Mouse (Mus musculus) urinary bladder, adult 18-20 months (tissue): ENCODE data around the gene Tmem138.

ENCODE experiments used
- DNase-seq, 2 experiments: peaks; one replicate each; pipeline ENCODE4 v3.0.0; 2022; ENCODE audit warnings: low spot score in 2 of 2, mixed read lengths in 2 of 2

Gene Tmem138

DNA sequence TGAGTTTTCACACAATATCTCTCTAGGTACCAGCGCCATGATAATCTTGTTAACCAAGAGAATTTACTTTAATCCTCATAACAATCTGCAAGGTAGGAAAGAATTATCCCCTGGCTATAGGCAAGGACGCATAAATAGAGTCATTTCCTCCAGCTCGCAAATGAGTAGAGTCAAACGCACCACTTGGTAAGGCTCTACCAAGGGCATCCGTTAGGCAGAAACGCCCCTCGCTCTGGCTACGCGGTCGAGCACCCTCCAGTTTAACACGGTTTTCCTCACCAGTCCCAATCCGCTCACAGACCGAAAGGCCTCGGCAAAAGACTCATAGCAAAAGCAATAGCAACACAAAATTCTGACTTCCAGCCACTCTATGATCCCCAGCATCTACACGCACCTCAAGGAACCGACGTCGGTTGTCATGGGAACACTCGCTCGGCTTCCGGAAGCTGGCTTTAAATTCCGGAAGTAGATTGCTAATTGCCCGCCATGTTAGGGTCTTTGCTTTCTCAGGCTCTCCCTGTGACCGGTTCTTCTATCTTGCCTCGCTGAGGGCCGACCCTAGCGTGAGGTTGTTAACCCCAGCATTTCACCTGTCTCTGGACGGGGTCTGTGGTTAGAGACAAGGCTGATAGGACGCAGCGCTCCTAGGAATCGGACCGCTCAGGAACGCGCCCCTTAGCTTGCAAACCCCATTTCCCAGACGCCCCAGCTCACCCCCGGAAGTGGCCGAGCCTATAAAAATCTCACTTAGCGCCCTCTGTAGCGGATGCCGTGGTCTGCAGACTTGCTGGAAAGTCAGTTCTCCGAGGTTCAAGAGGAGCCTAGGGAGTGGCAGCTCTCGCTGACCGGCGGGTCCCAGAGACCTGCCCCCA is at the start of gene Tmem138, which contains the start of gene Cyb561a3:
Gene Tmem138, minus strand, starts transcription at position 673 of the 872 bp plus-strand sequence.
Gene Cyb561a3, plus strand, starts transcription at position 483 of the 872 bp plus-strand sequence.
- peak; percentile 92 to 94 for DNase-seq

DNA sequence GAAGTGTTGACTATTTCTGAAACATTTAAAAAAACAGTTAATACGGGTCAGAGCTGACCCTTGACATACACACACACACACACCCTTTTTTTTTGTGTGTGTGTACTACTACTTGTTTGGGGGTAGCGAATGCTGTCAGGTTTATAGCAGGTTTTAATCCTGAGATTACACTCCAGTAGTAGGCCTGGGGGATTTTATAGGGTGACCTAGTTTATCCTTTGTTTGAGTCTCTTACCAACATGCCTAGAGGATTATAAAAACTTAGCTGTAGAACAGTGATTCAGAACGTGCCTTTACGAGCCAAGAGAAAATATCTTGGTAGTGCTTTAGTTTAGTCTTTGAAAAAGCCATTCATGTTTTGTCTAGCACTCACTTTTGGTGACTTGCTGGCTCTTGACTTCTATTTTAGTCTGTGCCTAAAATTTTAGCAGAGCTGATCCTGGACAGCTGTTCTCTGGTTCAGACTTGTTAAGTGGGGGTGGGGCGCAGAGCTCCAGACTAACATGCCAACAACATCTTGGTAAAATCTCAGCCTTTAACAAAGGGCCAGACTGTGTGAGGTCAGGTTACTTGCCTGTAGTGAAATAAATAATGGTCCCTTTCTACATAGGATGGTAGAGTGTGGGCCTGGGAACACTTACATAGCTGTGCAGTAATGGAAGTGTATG is 31.5 kb upstream of the Tmem138 start:
- no peak for DNase-seq

DNA sequence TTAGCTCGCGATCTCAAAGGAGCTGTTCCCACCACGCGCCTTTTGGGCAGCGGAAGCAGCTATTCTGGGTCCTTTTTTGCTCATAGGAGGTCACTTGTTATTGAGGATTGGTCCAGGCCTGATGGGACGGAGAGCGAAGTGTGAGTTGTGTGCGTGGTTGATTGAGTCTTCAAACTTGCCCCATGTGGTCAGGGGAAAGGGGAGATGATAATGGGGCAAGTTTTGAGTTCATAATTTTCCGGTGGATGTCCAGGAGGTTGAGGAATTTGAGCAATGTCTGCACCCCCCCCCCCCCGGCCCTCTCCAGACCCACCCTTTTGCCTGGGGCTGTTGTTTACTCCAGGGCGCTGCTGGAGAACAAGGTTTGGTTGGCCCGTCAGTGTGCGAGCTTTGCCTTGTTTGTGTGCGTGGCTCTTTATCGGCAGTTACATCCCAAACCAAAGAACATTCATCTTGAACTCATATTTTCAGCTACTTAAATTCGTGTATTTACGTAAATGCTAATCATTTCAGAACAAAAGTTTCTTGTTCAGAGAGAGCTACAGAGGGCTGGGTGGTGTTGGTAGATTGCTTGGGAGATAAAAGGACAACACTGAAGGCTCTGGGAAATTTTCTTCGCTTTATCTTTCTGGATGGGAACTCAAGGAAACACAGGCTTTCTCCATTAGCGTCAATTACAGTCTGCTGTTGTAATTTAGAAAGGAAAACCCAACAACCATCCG is 28.9 kb upstream of the Tmem138 start:
- no peak for DNase-seq

DNA sequence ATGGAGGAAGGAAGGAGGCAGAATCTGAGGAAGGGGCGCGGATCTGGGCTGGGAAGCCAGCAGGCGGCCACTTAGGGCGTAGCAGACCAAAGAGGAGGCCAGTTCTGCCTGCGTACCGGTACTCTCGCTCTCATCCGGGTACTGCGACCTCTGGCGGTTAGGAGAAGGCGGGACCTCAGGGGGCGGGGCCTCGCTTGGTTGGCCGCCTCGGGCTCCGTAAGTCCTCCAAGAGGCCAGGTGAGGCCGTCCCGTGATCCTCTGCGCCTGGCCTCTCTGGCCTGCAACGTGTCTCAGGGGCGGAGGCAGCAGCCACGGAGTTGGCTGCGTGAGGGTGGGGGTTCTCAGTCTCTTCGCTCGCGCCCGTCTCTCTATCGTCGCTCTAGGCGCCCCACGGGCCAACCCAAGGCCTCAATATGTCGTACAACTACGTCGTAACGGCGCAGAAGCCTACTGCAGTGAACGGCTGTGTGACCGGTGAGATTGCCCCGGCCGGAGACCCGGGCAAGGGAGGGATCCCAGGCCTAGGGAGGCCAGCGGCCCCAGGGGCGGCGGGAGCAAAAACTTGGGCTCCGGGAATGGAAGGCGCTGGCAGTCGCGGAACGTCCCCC is 28.2 kb upstream of the Tmem138 start, which contains the start of the genes Ddb1 and Tkfc:
Gene Ddb1, plus strand, starts transcription at position 35 of the 608 bp plus-strand sequence.
Gene Tkfc, minus strand, starts transcription at position 362 of the 608 bp plus-strand sequence.
- DNase-seq: peak; percentile 97 to 99

DNA sequence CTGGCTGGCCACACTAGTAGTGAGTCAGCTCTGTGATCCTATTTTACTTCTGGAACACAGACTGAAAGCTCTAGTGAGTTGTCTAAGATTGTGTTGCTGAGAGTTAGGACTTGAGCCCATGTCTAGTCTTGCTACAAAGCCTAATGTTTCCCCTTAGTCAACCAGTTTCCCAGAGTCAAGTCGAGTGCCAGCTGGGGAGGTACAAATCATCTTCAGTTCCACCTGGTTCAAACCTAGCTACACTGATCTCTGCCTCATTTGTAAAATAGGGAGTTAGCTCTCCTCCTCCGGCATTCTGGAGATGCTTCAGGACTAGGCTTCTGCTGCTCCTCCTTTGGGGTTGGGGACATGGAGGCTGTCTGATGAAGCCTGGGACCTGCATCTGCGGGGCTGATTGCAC is 27.4 kb upstream of the Tmem138 start:
- no peak for DNase-seq

DNA sequence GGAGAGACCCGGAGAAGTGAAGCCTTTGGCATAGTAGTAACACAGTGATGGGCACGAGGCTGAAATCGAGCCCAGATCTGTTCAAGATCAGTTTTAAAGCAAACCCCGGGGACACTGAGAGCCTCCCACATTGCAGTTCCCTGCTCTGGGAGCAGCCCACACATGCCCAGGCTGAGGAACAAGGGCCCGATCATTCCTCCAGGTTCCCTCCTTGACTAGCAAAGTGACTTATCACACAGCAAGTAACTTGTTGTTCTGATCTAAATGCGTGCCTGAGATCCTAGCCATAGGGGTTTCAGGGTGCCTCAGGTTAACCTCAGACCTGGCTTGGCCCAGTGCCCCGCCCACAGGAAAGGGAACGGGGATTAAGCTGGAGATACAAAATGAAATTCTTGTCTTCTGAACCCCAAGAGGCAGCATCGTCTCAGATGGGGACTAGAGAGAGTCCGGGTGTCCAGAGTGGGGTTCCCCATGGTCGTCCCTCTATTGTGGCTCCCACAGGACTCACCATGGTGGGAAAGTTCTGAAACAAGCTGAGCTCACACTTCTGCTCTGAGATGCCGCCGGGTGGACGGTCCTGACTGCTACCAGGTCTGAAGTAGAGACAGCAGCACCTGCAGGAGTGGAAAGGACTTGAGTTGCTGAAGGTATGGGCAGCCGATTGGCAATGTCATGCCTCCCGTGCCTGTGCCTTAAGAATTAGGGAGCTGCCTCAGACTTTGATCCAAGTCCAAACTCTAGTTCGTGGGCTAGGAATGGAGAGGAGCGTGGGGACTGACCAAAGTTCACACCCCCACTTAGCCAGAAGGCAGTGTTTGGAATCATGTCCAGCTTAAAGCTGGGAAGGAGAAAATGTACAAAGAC is 26.7 kb upstream of the Tmem138 start:
- no peak for DNase-seq

DNA sequence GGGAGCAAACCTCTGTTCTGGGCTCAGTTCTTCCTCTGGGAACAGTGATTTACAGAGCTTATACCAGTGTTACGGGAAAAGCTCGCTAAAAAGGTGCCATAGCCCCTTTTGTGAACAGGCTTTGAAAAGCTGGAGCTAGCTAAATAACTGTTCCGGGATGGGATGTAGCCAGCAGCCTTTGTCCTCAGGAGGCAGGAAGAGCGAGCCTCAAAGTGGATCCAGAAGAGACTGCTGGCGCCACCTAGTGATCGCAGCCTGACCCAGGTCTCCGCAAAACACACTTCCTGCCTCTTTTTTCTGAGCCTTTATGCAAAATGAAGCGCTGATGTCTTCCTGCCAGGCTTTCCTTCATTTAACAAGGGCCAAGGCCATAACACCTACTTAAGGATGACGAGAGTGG is 25.6 kb upstream of the Tmem138 start:
- DNase-seq: peak; percentile 72 to 73

DNA sequence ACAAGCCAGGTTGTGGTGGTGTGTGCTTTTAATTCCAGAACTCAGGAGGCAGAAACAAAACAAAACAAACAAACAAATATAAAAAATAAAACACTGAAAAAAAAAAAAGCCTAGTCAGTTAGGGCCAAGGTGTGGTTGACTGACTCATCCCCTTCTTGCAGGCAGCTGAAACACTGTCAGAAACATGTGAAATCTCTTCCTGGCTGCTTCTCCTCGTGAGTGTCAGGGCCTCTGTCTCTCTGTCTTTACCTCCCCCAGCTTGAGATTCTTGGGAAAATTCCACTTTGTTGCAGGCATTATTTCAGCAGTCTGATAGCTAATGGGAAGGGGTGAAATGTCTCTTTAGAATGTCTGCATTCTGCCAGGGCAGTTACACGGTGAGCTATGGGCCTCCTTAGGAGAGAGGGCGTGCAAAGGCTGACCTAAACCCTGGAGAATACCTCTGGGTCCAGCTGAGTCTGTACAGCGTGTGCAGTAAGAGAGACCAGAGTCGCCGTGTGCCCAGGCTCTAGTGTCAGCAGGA is 25.1 kb upstream of the Tmem138 start:
- DNase-seq: no peak

DNA sequence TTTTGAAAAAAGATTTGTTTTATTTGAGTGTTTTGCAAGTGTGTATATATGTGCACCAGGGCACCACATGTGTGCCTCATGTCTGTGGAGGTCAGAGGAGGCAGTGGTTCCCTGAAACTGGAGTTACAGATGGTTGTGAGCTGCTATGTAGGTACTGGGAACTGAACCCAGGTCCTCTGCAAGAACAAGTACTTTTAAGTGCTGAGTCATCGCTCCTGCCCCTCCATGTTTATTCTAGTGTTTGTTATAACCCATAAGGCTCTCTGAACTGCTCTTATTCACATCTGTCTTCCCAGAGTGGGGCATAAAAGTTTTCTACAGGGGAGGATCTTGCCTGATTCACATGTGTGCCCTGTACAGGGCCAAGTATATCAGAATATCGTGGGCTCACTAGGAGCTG is 22.5 kb upstream of the Tmem138 start:
- DNase-seq: no peak

DNA sequence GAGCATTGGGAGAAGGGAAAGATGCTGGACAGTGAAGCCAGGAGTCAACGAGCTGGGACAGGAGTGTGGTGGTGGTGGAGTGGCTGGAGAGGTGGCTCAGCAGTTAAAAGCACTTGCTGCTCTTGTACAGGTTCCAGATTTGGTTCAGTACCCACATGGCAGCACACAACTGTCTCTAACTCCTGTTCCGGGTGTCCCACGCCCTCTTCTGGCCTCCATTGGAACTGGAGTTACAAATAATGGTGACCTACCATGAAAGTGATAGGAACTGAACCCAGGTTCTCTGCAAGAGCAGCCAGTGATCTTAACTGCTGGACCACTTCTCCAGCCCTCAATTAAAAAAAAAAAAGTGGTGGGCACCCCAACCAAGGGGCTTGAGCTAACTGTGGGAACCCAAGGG is 21.0 kb upstream of the Tmem138 start:
- no peak for DNase-seq

DNA sequence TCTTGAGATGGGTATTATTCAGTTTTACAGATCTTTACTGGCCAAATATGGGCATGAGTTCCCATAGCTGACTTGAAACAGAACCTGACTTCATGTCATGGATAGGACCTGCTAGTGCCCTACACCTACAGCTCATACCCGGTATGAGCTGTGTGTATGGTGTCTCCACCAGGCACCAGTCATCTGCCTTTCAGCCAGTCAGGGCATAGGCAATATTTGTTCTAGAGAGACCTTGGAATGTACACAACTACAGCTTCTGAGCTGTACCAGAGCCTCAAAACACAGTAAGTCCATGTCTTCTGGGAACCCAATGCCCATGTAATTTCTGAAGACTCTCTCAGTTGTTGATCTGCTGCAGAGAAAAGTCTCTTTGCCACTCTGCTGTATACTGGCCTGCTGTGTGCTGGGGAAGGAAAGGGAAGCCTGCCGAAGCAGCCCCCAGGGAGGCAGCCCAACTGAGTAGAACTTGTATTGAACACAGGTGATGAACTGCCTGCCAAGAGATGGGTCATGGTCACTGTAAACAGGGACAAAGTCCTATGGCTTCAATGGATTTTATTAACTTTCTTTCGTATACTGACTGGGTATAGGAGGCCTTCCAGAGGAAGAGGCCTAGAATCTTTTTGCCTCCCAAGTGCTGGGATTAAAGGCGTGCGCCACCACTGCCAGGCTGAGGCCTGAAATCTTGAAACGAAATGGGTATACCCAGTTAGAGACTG is 14.7 kb upstream of the Tmem138 start:
- DNase-seq: no peak

DNA sequence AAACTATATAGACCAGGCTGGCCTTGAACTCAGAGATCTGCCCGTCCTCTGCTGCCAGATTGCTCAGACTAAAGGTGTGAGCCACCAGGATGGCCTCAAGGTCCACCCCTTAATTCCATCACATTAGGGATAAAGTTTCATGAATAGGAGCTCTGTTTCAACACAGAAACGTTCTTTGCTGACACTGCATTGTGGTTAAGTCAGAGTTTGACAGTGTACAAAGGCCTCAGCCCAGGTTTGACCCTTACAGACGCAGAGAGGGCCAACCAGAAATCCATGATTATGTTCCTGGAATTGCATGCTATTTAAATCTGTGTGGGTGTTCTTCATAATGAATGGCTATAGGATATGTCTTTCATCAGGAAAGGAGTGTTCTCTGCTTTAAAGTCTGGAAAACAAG is 13.1 kb upstream of the Tmem138 start:
- DNase-seq: no peak

DNA sequence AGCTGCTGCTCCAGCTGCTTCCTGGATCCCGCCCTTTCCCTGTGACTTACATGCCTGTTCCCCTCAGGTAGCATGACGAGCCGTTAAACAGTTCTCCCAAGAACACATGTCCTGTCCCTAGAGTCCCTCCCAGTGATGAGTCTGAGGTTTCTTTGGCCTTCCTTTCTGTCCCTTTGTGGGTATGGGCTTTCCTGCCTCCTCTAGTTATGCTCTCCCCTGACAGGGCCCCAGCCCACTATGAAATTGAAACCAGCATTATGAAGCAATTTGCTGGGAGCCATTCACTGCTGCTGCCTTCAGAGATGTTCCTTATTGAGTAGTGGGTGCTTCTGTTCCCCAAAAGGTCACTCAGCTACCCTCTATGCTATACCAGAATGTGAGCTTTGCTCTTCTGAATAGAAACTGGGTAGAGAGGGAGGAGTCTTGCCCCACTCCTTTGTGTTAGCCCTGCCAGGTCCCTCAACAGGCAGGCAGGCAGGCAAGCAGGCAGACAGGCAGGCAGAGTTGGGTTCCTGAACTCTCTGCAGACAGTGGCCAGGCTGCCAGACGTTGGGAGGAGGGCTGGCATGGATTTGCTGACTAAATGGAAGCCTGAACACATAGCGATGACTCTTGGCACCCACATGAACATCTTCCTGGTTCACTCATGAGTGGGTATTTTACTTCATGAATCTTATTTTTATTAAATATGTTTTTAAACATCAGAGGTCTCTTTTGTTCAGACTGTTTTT is 12.1 kb upstream of the Tmem138 start:
- no peak for DNase-seq

DNA sequence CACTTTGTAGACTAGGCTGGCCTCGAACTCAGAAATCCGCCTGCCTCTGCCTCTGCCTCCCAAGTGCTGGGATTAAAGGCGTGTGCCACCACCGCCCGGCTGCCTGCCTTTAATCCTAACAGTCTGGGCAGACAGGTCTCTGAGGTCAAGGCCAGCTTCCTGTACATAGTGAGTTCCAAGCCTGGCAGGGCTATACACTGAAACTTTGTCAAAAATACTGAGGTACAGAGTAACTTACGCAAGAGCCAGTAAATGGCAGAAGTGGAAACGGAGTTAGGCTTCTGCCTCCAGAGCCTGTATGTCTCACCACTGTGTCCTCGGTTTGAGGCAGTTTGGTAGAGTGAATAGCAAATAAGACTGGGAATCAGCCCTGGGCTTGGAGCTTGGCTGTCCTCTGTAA is 10.1 kb upstream of the Tmem138 start:
- DNase-seq: no peak

DNA sequence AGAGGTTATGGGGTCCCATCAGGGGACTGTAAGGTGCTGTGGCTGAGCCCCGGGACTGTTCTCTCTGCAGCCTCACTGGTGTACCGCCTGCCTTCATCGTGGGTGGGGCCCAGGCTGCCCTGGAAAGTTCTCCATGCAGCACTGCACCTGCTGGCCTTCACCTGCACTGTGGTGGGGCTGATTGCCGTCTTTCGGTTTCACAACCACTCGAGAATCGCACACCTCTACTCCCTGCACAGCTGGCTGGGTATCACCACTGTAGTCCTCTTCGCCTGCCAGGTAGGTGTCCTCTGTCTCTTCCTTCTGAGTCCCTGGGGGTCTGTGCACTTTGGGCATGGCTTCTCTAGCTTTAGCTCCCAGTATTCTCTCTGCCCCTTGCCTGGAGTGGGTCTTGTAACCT is 8.0 kb upstream of the Tmem138 start:
- no peak for DNase-seq

DNA sequence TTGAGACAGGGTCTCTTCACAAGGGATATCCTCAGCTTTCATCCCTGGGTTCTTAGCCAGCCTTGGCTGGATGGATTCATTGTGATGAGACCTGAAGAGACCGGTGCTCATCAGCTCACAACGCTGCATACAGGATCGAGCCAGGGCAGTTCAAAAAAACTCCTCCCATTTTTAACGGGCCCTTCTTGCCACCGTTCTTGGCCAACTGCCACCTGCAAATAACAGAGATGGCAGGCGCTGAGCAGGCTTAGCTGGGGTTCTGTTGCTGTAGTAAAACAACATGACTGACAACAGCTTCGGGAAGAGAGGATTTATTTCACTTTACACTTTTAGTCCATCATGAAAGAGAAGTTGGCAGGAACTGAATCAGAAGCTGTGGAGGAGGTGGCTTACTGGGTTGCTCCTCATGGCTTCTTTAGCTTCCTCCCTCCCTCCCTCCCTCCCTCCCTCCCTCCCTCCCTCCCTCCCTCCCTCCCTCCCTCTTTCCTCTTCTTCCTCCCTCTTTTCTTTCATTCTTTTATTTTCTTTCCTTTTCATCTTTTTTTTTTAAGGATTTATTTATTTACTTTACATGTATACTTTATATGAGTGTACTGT is 6.5 kb upstream of the Tmem138 start:
- DNase-seq: no peak

DNA sequence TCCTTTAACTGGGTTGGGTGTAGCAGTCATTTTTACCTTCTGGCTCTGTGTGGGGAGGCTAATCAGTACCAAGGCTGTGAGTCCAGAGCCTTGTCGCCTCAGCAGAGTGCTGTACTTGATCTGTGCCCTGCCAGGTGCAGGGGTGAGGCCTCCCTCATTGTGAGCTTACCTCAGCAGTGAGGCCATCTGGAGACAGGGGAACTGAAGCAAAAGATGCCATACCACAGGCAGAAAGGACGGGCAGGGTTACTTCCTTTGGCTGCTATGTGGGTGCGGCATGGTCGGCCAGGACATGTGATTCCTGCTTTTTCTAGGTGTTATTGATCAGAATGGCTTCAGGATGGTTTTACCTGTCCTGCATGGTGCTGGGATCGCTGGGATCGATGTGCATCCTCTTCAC is 4.8 kb upstream of the Tmem138 start:
- no peak for DNase-seq

DNA sequence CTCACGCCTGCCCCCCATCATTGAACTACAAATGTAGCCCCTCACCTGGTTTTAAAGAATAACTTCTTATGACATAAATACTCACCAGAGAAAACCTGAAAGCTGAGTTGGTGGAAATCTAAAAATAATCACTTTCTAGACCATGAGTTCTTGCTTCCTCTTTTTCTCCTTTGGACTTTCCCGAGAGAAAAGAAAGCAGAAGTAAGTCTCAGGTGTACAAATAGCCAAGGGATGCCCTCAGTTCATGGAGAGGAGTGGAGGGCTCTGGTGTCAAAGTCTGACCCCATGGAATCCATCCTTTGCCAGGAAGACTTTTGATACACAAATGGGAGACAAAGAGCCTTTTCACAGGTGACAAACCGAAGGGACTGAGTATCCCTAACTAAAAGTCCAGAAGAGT is 3.6 kb upstream of the Tmem138 start:
- DNase-seq: no peak

DNA sequence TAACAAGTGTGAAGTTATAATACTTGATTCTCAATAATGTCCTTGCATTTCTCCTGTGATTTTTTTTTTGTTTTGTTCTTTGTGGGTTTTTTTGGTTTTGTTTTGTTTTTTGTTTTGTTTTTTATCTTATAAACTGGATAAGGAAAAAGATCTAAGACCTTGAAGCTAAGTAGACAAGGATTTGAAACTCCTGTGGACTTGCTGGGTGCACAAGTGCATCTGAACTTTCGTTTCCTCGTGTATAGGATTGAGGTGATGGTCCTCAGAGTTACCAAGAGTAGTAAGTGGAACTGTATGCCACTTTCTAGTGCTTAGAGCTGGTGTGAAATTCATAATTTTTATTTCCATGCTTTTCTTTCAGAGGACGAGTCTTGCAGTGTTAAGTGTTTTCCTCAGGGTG is 2.9 kb upstream of the Tmem138 start:
- DNase-seq: no peak
